In genomic region chrX:85084237-85085153, GRCm38 (mm10) we compare ENCODE assay signal across 8 mouse cellular contexts.
DNase-seq lines count a peak whose midpoint lies in the region; ATAC-seq and TF ChIP-seq lines count a peak whose summit lies in the region.
"Had no signal": no experiment of that assay in that cellular context is flagged by ENCODE, and none has a peak within 500 bp of the region (broad histone marks: within the 10 kb centered on the region; RNA-seq: fewer than 3 reads in every experiment).

No protein-coding gene starts in this region.

- no peaks in the 10 kb centered on the region for H3K4me1 ChIP-seq in midbrain, embryonic 14.5 days (ENCODE audit: control insufficient read depth, insufficient read depth, low read length)
- H3K4me1 ChIP-seq in midbrain, embryonic 16.5 days (ENCODE audit: control insufficient read depth, insufficient read depth, low read length): no peaks in the 10 kb centered on the region
- no peaks in the 10 kb centered on the region for H3K4me1 ChIP-seq in intestine, embryonic 16.5 days (ENCODE audit: control insufficient read depth, insufficient read depth, low read length)
- no peaks in the 10 kb centered on the region for H3K4me1 ChIP-seq in stomach, embryonic 15.5 days
- no peaks in the 10 kb centered on the region for H3K4me1 ChIP-seq in kidney, embryonic 14.5 days (ENCODE audit: control insufficient read depth, insufficient read depth, low read length)
- H3K4me1 ChIP-seq: neural tube, embryonic 12.5 days had no signal

- H3K36me3 ChIP-seq in midbrain, embryonic 14.5 days (ENCODE audit: control insufficient read depth, insufficient read depth, low read length): no peaks in the 10 kb centered on the region
- H3K36me3 ChIP-seq in midbrain, embryonic 16.5 days (ENCODE audit: control insufficient read depth, insufficient read depth, low read length): no peaks in the 10 kb centered on the region
- no peaks in the 10 kb centered on the region for H3K36me3 ChIP-seq in intestine, embryonic 16.5 days (ENCODE audit: control insufficient read depth, insufficient read depth, low read length)
- H3K36me3 ChIP-seq in stomach, embryonic 15.5 days: no peaks in the 10 kb centered on the region
- no peaks in the 10 kb centered on the region for H3K36me3 ChIP-seq in kidney, embryonic 14.5 days (ENCODE audit: control insufficient read depth, insufficient read depth, low read length)
- H3K36me3 ChIP-seq: neural tube, embryonic 12.5 days had no signal

- peak; percentile 6 for DNase-seq in midbrain, embryonic 14.5 days
- peak; percentile 22 for DNase-seq in gastrocnemius, adult 2 months
- no peak for DNase-seq in adrenal gland, adult 8-10 months

- ATAC-seq in midbrain, embryonic 14.5 days (ENCODE audit: low FRiP score, low TSS enrichment): no peak
- no peak for ATAC-seq in midbrain, embryonic 16.5 days
- peak; percentile 83 for ATAC-seq in intestine, embryonic 16.5 days
- ATAC-seq in stomach, embryonic 15.5 days (ENCODE audit: insufficient read depth, low FRiP score, low read depth): peak; percentile 53; the same call in 1 of the 2 replicates
- no peak for ATAC-seq in kidney, embryonic 14.5 days (ENCODE audit: low FRiP score, low TSS enrichment)

- no peak overlapping the region for H3K9ac ChIP-seq in midbrain, embryonic 14.5 days (replicated peaks; ENCODE audit: low read length)
- no peak overlapping the region for H3K9ac ChIP-seq in midbrain, embryonic 16.5 days (ENCODE audit: low read depth, low read length)
- H3K9ac ChIP-seq in intestine, embryonic 16.5 days (ENCODE audit: low read depth, low read length): no peak overlapping the region
- H3K9ac ChIP-seq in stomach, embryonic 15.5 days: no peak overlapping the region
- H3K9ac ChIP-seq in kidney, embryonic 14.5 days (ENCODE audit: low read depth, low read length): no peak overlapping the region
- H3K9ac ChIP-seq: neural tube, embryonic 12.5 days had no signal

- H3K4me2 ChIP-seq in midbrain, embryonic 14.5 days (ENCODE audit: low read length): no peak overlapping the region
- H3K4me2 ChIP-seq in midbrain, embryonic 16.5 days (ENCODE audit: low read length): no peak overlapping the region
- no peak overlapping the region for H3K4me2 ChIP-seq in intestine, embryonic 16.5 days (ENCODE audit: low read depth, low read length)
- no peak overlapping the region for H3K4me2 ChIP-seq in stomach, embryonic 15.5 days
- no peak overlapping the region for H3K4me2 ChIP-seq in kidney, embryonic 14.5 days (replicated peaks; ENCODE audit: low read depth, low read length)
- H3K4me2 ChIP-seq: neural tube, embryonic 12.5 days had no signal

- no peaks in the 10 kb centered on the region for H3K9me3 ChIP-seq in midbrain, embryonic 14.5 days (ENCODE audit: control insufficient read depth, low read length)
- no peaks in the 10 kb centered on the region for H3K9me3 ChIP-seq in midbrain, embryonic 16.5 days (replicated peaks; ENCODE audit: control insufficient read depth, low read length, poor library complexity, severe bottlenecking)
- H3K9me3 ChIP-seq in intestine, embryonic 16.5 days (ENCODE audit: control insufficient read depth, low read length): no peaks in the 10 kb centered on the region
- H3K9me3 ChIP-seq in stomach, embryonic 15.5 days: no peaks in the 10 kb centered on the region
- H3K9me3 ChIP-seq in kidney, embryonic 14.5 days (ENCODE audit: control insufficient read depth, low read length): no peaks in the 10 kb centered on the region
- H3K9me3 ChIP-seq: neural tube, embryonic 12.5 days had no signal

- no peak overlapping the region for H3K4me3 ChIP-seq in midbrain, embryonic 14.5 days (replicated peaks; ENCODE audit: low read depth, low read length)
- no peak overlapping the region for H3K4me3 ChIP-seq in midbrain, embryonic 16.5 days (ENCODE audit: low read depth, low read length)
- no peak overlapping the region for H3K4me3 ChIP-seq in gastrocnemius, adult 2 months
- H3K4me3 ChIP-seq in intestine, embryonic 16.5 days (ENCODE audit: low read length): no peak overlapping the region
- no peak overlapping the region for H3K4me3 ChIP-seq in stomach, embryonic 15.5 days (replicated peaks)
- H3K4me3 ChIP-seq in kidney, embryonic 14.5 days (ENCODE audit: low read length): no peak overlapping the region
- H3K4me3 ChIP-seq: neural tube, embryonic 12.5 days had no signal

- WGBS in midbrain, embryonic 14.5 days: 57% methylated on average over 8 of the region's 8 CpGs
- WGBS in midbrain, embryonic 16.5 days: 56% methylated on average over 8 of the region's 8 CpGs
- 51% methylated on average over 8 of the region's 8 CpGs for WGBS in intestine, embryonic 16.5 days
- 50% methylated on average over 8 of the region's 8 CpGs for WGBS in stomach, embryonic 15.5 days
- WGBS in kidney, embryonic 14.5 days: 65% methylated on average over 8 of the region's 8 CpGs

- no peaks in the 10 kb centered on the region for H3K27me3 ChIP-seq in midbrain, embryonic 14.5 days (ENCODE audit: control insufficient read depth, insufficient read depth, low read length)
- no peaks in the 10 kb centered on the region for H3K27me3 ChIP-seq in midbrain, embryonic 16.5 days (ENCODE audit: control insufficient read depth, insufficient read depth, low read depth, low read length)
- H3K27me3 ChIP-seq in intestine, embryonic 16.5 days (replicated peaks; ENCODE audit: control insufficient read depth, insufficient read depth, low read length): no peaks in the 10 kb centered on the region
- H3K27me3 ChIP-seq in stomach, embryonic 15.5 days (replicated peaks): no peaks in the 10 kb centered on the region
- no peaks in the 10 kb centered on the region for H3K27me3 ChIP-seq in kidney, embryonic 14.5 days (ENCODE audit: control insufficient read depth, insufficient read depth, low read length)
- H3K27me3 ChIP-seq: neural tube, embryonic 12.5 days had no signal

- TF ChIP-seq CTCF in gastrocnemius, adult 2 months (IDR thresholded peaks at IDR 0.05): no peak

- H3K27ac ChIP-seq in midbrain, embryonic 14.5 days (replicated peaks; ENCODE audit: low read depth, low read length): no peak overlapping the region
- H3K27ac ChIP-seq in midbrain, embryonic 16.5 days (ENCODE audit: low read length): no peak overlapping the region
- H3K27ac ChIP-seq in gastrocnemius, adult 2 months: peak overlapping the region; percentile 59
- peak overlapping the region; percentile 30; the same call in 1 of the 2 replicates for H3K27ac ChIP-seq in intestine, embryonic 16.5 days (ENCODE audit: low read length)
- peak overlapping the region; percentile 57; the same call in 1 of the 2 replicates for H3K27ac ChIP-seq in stomach, embryonic 15.5 days
- no peak overlapping the region for H3K27ac ChIP-seq in kidney, embryonic 14.5 days (ENCODE audit: low read depth, low read length)
- H3K27ac ChIP-seq: neural tube, embryonic 12.5 days had no signal

- intact Hi-C loops in gastrocnemius, adult 2 months (cut with DNase I): no loop called here

Comparison
In these comparisons a context has a peak if more than half of its experiments do, and no peak if none do; other contexts are left out.
1. ATAC-seq: peak in intestine, embryonic 16.5 days (single experiment) and stomach, embryonic 15.5 days (single experiment); none in midbrain, embryonic 14.5 days (single experiment), midbrain, embryonic 16.5 days (single experiment) and kidney, embryonic 14.5 days (single experiment).
2. H3K27ac ChIP-seq: peak in gastrocnemius, adult 2 months (single experiment), intestine, embryonic 16.5 days (single experiment) and stomach, embryonic 15.5 days (single experiment); none in midbrain, embryonic 14.5 days (single experiment), midbrain, embryonic 16.5 days (single experiment) and kidney, embryonic 14.5 days (single experiment).